Mouse (Mus musculus) embryonic facial prominence, embryonic 15.5 days (tissue): ENCODE measurements around the gene Dmac2. TPM values are rescaled to one million over a fixed set of nuclear protein-coding genes. Genes with fewer than 3 reads are reported as not detected.

Experiments
- ATAC-seq: fragments of 200-750 bp; cut with Nextera tagmentation; 2 replicates; pipeline ENCODE4 v1.8.0; 2017; ENCODE audit warnings: low read depth, moderate TSS enrichment; ENCODE audit not compliant: insufficient number of reproducible peaks, low FRiP score, low TSS enrichment
- H3K27ac ChIP-seq: fragments of 300-500 bp; sonication (generic); replicated peaks from 2 replicates; pipeline ENCODE4 v1.5.1; 2015; ENCODE audit warnings: mild to moderate bottlenecking, inconsistent platforms
- H3K27me3 ChIP-seq: fragments of 300-500 bp; sonication (generic); 2 replicates; pipeline ENCODE4 v1.6.1; 2015; ENCODE audit warnings: inconsistent platforms
- H3K36me3 ChIP-seq: fragments of 300-500 bp; sonication (generic); 2 replicates; pipeline ENCODE4 v1.6.1; 2015; ENCODE audit warnings: mild to moderate bottlenecking, inconsistent platforms
- H3K4me1 ChIP-seq: fragments of 300-500 bp; sonication (generic); 2 replicates; pipeline ENCODE4 v1.6.1; 2015; ENCODE audit warnings: inconsistent platforms
- H3K4me2 ChIP-seq: fragments of 300-500 bp; sonication (generic); replicated peaks from 2 replicates; pipeline ENCODE4 v1.6.1; 2015; ENCODE audit warnings: mild to moderate bottlenecking, inconsistent platforms
- H3K4me3 ChIP-seq: fragments of 300-500 bp; sonication (generic); replicated peaks from 2 replicates; pipeline ENCODE4 v1.5.1; 2015; ENCODE audit warnings: mild to moderate bottlenecking, inconsistent platforms
- H3K9ac ChIP-seq: fragments of 300-500 bp; sonication (generic); 2 replicates; pipeline ENCODE4 v1.6.1; 2015; ENCODE audit warnings: inconsistent platforms
- H3K9me3 ChIP-seq: fragments of 300-500 bp; sonication (generic); replicated peaks from 2 replicates; pipeline ENCODE4 v1.6.1; 2016; ENCODE audit warnings: inconsistent platforms
- WGBS: fragments of 180-500 bp; shearing (Covaris S2); methylation state at CpG from one replicate; pipeline ENCODE4 v1.1.7; 2015; 5-methylcytosine and 5-hydroxymethylcytosine counted together
- polyA plus RNA-seq: library from polyadenylated mRNA; unstranded; fragments of >200 nt; fragmentation: Nextera tagmentation; extraction: Ambion mirVana; gene quantifications from 2 replicates; pipeline ENCODE4 v1.2.1, GENCODE M21; 2015

Gene Dmac2
- polyA plus RNA-seq, 1 experiment from 2014 or later: 33.8 TPM

GRCm38 (mm10) chr7:25593859-25594258, 25.4 kb upstream of the Dmac2 start:
- H3K4me1 ChIP-seq: no peaks in the 10 kb centered on the region
- no peak overlapping the region for H3K9ac ChIP-seq
- 72% methylated on average over 3 of the region's 3 CpGs for WGBS
- no peak overlapping the region for H3K27ac ChIP-seq
- H3K4me3 ChIP-seq: no peak overlapping the region
- no peak overlapping the region for H3K4me2 ChIP-seq
- no peaks in the 10 kb centered on the region for H3K27me3 ChIP-seq
- H3K9me3 ChIP-seq: no peaks in the 10 kb centered on the region
- no peak for ATAC-seq
- no peaks in the 10 kb centered on the region for H3K36me3 ChIP-seq

DNA sequence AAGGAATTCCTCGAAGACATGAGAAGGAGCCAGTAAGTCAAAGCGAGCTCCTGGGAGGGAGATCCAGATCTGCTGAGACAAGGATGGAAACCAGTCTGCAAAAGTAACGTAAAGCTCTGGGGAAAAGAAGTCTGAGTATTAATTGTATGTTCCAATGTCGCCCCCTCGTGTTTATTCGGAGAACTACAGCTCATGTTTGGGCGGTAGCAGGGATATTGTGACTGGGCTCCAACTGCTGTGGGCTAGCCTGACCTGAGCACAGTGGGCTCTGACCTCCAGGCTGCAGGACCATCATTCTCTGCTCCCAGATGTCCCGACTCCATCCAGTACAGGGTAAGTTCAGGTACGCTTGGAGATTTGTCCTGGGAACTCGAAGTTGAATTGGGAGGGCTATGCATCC, 19.6 kb upstream of the Dmac2 start:
- H3K4me1 ChIP-seq: no peaks in the 10 kb centered on the region
- H3K27ac ChIP-seq: no peak overlapping the region
- H3K36me3 ChIP-seq: no peaks in the 10 kb centered on the region
- no peaks in the 10 kb centered on the region for H3K9me3 ChIP-seq
- ATAC-seq: no peak
- WGBS: 16% methylated on average over 10 of the region's 10 CpGs
- H3K27me3 ChIP-seq: no peaks in the 10 kb centered on the region
- no peak overlapping the region for H3K4me3 ChIP-seq
- H3K9ac ChIP-seq: no peak overlapping the region
- no peak overlapping the region for H3K4me2 ChIP-seq

GRCm38 (mm10) chr7:25600666-25601065, 18.5 kb upstream of the Dmac2 start:
- no peak overlapping the region for H3K9ac ChIP-seq
- H3K4me1 ChIP-seq: no peaks in the 10 kb centered on the region
- H3K4me2 ChIP-seq: no peak overlapping the region
- 83% methylated on average over 11 of the region's 11 CpGs for WGBS
- no peaks in the 10 kb centered on the region for H3K9me3 ChIP-seq
- H3K27me3 ChIP-seq: no peaks in the 10 kb centered on the region
- ATAC-seq: no peak
- no peak overlapping the region for H3K27ac ChIP-seq
- no peaks in the 10 kb centered on the region for H3K36me3 ChIP-seq
- H3K4me3 ChIP-seq: no peak overlapping the region

GRCm38 (mm10) chr7:25601346-25601745, 17.9 kb upstream of the Dmac2 start:
- H3K9me3 ChIP-seq: no peaks in the 10 kb centered on the region
- no peak for ATAC-seq
- no peak overlapping the region for H3K27ac ChIP-seq

GRCm38 (mm10) chr7:25606625-25607063, 12.6 kb upstream of the Dmac2 start:
- WGBS: 81% methylated on average over 4 of the region's 4 CpGs
- Histone ChIP-seq H3K4me3 (no peak overlapping the region), H3K27me3 (no peaks in the 10 kb centered on the region), H3K4me1 (no peaks in the 10 kb centered on the region), H3K4me2 (no peak overlapping the region), H3K27ac (no peak overlapping the region), H3K9me3 (no peaks in the 10 kb centered on the region), H3K9ac (no peak overlapping the region), H3K36me3 (no peaks in the 10 kb centered on the region)
- ATAC-seq: no peak

More at GRCm38 (mm10) chr7:25601346-25601745, 17.9 kb upstream of the Dmac2 start:
- Histone ChIP-seq H3K9ac (no peak overlapping the region), H3K4me3 (no peak overlapping the region), H3K36me3 (no peaks in the 10 kb centered on the region), H3K4me2 (no peak overlapping the region), H3K4me1 (no peaks in the 10 kb centered on the region), H3K27me3 (no peaks in the 10 kb centered on the region)
- WGBS: 87% methylated on average over 16 of the region's 16 CpGs

DNA sequence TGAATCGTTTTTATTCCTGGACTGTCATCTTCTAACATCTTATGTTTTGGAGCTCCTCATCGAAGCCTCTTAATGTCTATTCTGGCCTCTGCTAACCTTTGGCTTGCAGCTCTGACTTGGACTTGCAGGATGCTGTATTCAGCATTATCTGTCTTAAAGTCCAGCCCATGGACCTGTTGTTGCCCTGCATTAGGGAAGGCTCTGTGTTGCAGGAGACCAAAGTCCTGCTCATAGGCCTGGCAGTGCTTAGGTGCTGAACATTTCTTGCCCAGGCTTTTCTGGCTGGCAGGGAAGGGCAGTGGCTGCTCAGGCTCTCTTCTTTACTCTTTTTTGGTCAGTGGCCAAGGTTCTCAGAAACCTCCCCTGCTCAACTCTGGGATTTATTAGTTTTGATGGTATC, 12.0 kb upstream of the Dmac2 start:
- Histone ChIP-seq H3K4me2 (no peak overlapping the region), H3K27me3 (no peaks in the 10 kb centered on the region), H3K36me3 (no peaks in the 10 kb centered on the region), H3K4me1 (no peaks in the 10 kb centered on the region), H3K9ac (no peak overlapping the region), H3K4me3 (no peak overlapping the region), H3K9me3 (no peaks in the 10 kb centered on the region), H3K27ac (no peak overlapping the region)
- WGBS: 71% methylated on average over 2 of the region's 2 CpGs
- ATAC-seq: no peak

- Histone ChIP-seq H3K4me1 (no peaks in the 10 kb centered on the region), H3K9ac (no peak overlapping the region), H3K27me3 (no peaks in the 10 kb centered on the region), H3K4me3 (no peak overlapping the region), H3K27ac (no peak overlapping the region), H3K4me2 (no peak overlapping the region), H3K36me3 (no peaks in the 10 kb centered on the region), H3K9me3 (no peaks in the 10 kb centered on the region)
- 28% methylated on average over 6 of the region's 6 CpGs for WGBS
- ATAC-seq: no peak
Observed at GRCm38 (mm10) chr7:25610056-25610455, 9.2 kb upstream of the Dmac2 start.

DNA sequence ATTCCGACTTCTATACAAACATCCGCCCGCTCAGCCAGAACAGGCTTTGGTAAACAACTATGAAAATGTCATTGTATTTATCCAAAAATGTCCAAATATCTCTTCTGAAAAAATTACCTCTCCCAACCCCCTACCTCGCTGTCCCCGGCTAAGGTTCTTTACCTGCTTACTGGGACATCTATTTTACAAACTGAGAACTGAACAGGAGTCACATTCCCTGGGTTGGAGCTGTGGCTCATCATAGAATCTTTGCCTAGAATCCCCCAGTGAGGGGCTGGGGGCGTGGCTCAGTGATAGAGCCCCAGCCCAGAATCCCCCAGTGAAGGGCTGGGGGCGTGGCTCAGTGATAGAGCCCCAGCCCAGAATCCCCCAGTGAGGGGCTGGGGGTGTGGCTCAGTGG, 7.7 kb upstream of the Dmac2 start:
- no peak for ATAC-seq
- Histone ChIP-seq H3K4me2 (no peak overlapping the region), H3K9ac (no peak overlapping the region), H3K4me3 (no peak overlapping the region), H3K9me3 (no peaks in the 10 kb centered on the region), H3K36me3 (no peaks in the 10 kb centered on the region), H3K27me3 (no peaks in the 10 kb centered on the region), H3K27ac (no peak overlapping the region), H3K4me1 (no peaks in the 10 kb centered on the region)
- WGBS: 43% methylated on average over 7 of the region's 7 CpGs

- ATAC-seq: no peak
- Histone ChIP-seq H3K4me3 (no peak overlapping the region), H3K4me1 (0 out of 2 replicates have a peak, but pooled peaks cover 4% of the 10 kb centered on the region), H3K36me3 (no peaks in the 10 kb centered on the region), H3K9me3 (no peaks in the 10 kb centered on the region), H3K27me3 (no peaks in the 10 kb centered on the region), H3K27ac (no peak overlapping the region), H3K4me2 (no peak overlapping the region), H3K9ac (no peak overlapping the region)
- WGBS: 89% methylated on average over 5 of the region's 5 CpGs
Observed at GRCm38 (mm10) chr7:25614086-25614485, 5.1 kb upstream of the Dmac2 start.

DNA sequence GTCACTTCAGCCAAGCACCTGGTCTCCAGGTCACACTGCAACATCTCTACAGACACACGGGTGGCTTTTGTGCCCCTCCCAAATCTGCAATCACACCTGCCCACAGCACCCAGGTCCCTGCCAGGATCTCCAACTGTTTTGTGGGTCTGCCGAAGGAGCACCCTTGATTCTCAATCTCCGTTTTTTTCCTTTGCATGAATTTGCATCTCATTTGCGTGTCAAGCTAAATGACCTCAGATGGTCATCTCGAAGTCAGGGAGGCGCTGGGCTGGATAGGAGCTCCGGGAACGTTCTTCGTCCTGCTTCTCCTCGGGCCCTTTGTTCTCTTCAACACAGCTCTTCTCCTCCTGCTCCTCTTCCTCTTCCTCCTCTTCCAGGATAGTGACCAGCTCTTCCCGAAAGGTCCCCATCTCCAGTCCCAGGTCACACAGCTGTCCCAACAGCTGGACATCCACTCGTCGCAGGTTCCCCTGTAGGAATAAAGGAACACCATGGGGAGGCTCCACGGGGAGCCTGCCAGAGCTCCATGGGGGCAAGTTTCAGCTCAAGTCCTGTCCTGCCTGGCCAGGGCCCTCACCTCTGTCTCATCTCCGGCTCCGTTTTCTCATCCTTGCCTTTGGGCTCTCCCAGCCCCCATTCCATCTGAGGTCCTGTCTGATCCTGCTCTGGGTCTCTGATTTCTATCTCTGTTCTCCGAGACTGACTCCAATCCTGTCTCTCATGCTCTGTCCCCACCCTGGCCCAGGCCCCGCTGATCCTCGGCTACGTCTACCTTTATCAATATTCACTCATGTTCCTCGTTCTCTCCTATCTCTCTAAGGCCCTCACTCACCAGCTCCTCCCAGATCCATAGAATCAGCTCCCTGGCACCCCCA, 4.1 kb upstream of the Dmac2 start:
- Histone ChIP-seq H3K9ac (no peak overlapping the region), H3K4me1 (peaks cover 10% of the 10 kb centered on the region; the same call in 1 of the 2 replicates), H3K4me2 (no peak overlapping the region), H3K27ac (no peak overlapping the region), H3K9me3 (no peaks in the 10 kb centered on the region), H3K36me3 (no peaks in the 10 kb centered on the region), H3K27me3 (no peaks in the 10 kb centered on the region), H3K4me3 (no peak overlapping the region)
- no peak for ATAC-seq
- 70% methylated on average over 21 of the region's 21 CpGs for WGBS

GRCm38 (mm10) chr7:25615706-25616011, 3.6 kb upstream of the Dmac2 start, which contains the start of gene Erich4:
Gene Erich4 (minus strand): TSS chr7:25615892.
- H3K9ac ChIP-seq: no peak within 1 kb of the TSS
- no peaks in the 10 kb centered on the region for H3K9me3 ChIP-seq
- H3K4me1 ChIP-seq: peaks cover 12% of the 10 kb centered on the region; the same call in 1 of the 2 replicates
- H3K27me3 ChIP-seq: no peaks in the 10 kb centered on the region
- H3K4me2 ChIP-seq: no peak within 1 kb of the TSS
- WGBS: 80% methylated on average over 5 of the region's 5 CpGs
- H3K27ac ChIP-seq: no peak within 1 kb of the TSS
- ATAC-seq: no peak
- no peak within 1 kb of the TSS for H3K4me3 ChIP-seq
- H3K36me3 ChIP-seq: no peaks in the 10 kb centered on the region
